Comparison of ENCODE assay signal across 7 mouse cellular contexts in genomic region chr16:19002610-19003389, GRCm38 (mm10).
DNase-seq lines count a peak whose midpoint lies in the region; ATAC-seq and TF ChIP-seq lines count a peak whose summit lies in the region.
"Not testable (repeated sequence)": the region's sequence is repeated elsewhere in the genome, so short reads cannot be mapped to it uniquely, and the experiment has no call there.

No protein-coding gene starts in this region.

- TF ChIP-seq CTCF in MEL (IDR thresholded peaks at IDR 0.05 in 2 of 3, conservative IDR thresholded peaks at IDR 0.05 in 1 of 3; ENCODE audit: control insufficient read depth in 1 of 3, insufficient read depth in 1 of 3, low read depth in 2 of 3, low read length in 3 of 3, poor library complexity in 1 of 3, severe bottlenecking in 1 of 3), result peak; percentile 65 to 72 (median 69)
- peak; percentile 71 for TF ChIP-seq CTCF in liver, postnatal 0 days (IDR thresholded peaks at IDR 0.05; ENCODE audit: low read depth)
- TF ChIP-seq CTCF in spleen, adult 2 months (IDR thresholded peaks at IDR 0.05; ENCODE audit: extremely low read depth, insufficient read depth, insufficient read length, insufficient replicate concordance), result peak; percentile 46; the same call in 1 of the 2 replicates

- not testable (repeated sequence) for TF ChIP-seq EP300 in MEL (IDR thresholded peaks at IDR 0.05; ENCODE audit: low read depth in 1 of 2, low read length in 2 of 2); liver, postnatal 0 days (IDR thresholded peaks at IDR 0.05; ENCODE audit: low read depth)

- H3K27ac ChIP-seq in MEL (ENCODE audit: control insufficient read depth, low read depth, low read length); kidney, embryonic 15.5 days; liver, postnatal 0 days (ENCODE audit: low read depth); midbrain, embryonic 12.5 days (replicated peaks): not testable (repeated sequence)
- peak overlapping the region; percentile 78 for H3K27ac ChIP-seq in spleen, adult 2 months (ENCODE audit: insufficient read depth, low read length)

- TF ChIP-seq POLR2A in MEL (IDR thresholded peaks at IDR 0.05; ENCODE audit: control insufficient read depth in 1 of 2, insufficient read depth in 1 of 2, low read depth in 1 of 2, low read length in 2 of 2, poor library complexity in 1 of 2); spleen, adult 2 months (IDR thresholded peaks at IDR 0.05; ENCODE audit: low read depth, low read length): not testable (repeated sequence)

- peak; percentile 39 for DNase-seq in MEL (ENCODE audit: low read depth, low spot score)
- peak; percentile 0 for DNase-seq in cerebellum, adult 9-10 months
- DNase-seq in liver, postnatal 0 days, result peak; percentile 34
- peak; percentile 66 to 74 for DNase-seq in spleen, adult 2 months (ENCODE audit: low read depth in 1 of 2, low spot score in 2 of 2)

- H3K27me3 ChIP-seq in MEL (ENCODE audit: control insufficient read depth in 1 of 2, insufficient read depth in 2 of 2, low read length in 2 of 2); kidney, embryonic 15.5 days; liver, postnatal 0 days (ENCODE audit: insufficient read depth, low read length); midbrain, embryonic 12.5 days; spleen, adult 2 months (ENCODE audit: control insufficient read depth, insufficient read depth, low read length): not testable (repeated sequence)

- H3K4me2 ChIP-seq in kidney, embryonic 15.5 days; liver, postnatal 0 days (ENCODE audit: low read depth, low read length); midbrain, embryonic 12.5 days (replicated peaks): not testable (repeated sequence)

- not testable (repeated sequence) for H3K4me1 ChIP-seq in MEL (ENCODE audit: control insufficient read depth in 1 of 2, insufficient read depth in 2 of 2, low read length in 2 of 2); kidney, embryonic 15.5 days; liver, postnatal 0 days (ENCODE audit: insufficient read depth); midbrain, embryonic 12.5 days; spleen, adult 2 months (ENCODE audit: control insufficient read depth, insufficient read depth, insufficient read length)

- not testable (repeated sequence) for H3K79me2 ChIP-seq in MEL (ENCODE audit: control insufficient read depth, insufficient read depth, low read length, poor library complexity)

- ATAC-seq in granulocyte monocyte progenitor cell, adult 5-6 weeks (replicated peaks; ENCODE audit: poor library complexity, severe bottlenecking), result peak; percentile 58; the same call in 1 of the 2 replicates
- peak; percentile 73 for ATAC-seq in kidney, embryonic 15.5 days (replicated peaks; ENCODE audit: low FRiP score)
- ATAC-seq in liver, postnatal 0 days, result peak; percentile 25; the same call in 1 of the 2 replicates
- peak; percentile 54; the same call in 1 of the 2 replicates for ATAC-seq in midbrain, embryonic 12.5 days (ENCODE audit: low FRiP score, low read depth)

- not testable (repeated sequence) for H3K4me3 ChIP-seq in MEL (ENCODE audit: control insufficient read depth in 1 of 2, insufficient read depth in 1 of 2, low read depth in 2 of 2, low read length in 2 of 2); kidney, embryonic 15.5 days (replicated peaks); liver, postnatal 0 days (ENCODE audit: low read depth, low read length); midbrain, embryonic 12.5 days; spleen, adult 2 months (ENCODE audit: extremely low read depth, insufficient read depth, insufficient read length)

- H3K9me3 ChIP-seq in MEL (replicated peaks; ENCODE audit: insufficient read depth, low read length); kidney, embryonic 15.5 days (replicated peaks); liver, postnatal 0 days (ENCODE audit: low read length); midbrain, embryonic 12.5 days: not testable (repeated sequence)

- not testable (repeated sequence) for H3K36me3 ChIP-seq in MEL (ENCODE audit: control insufficient read depth in 1 of 2, insufficient read depth in 2 of 2, low read length in 2 of 2); kidney, embryonic 15.5 days; liver, postnatal 0 days (replicated peaks; ENCODE audit: insufficient read depth, low read length); midbrain, embryonic 12.5 days; spleen, adult 2 months (ENCODE audit: control insufficient read depth, insufficient read depth, low read length)

- peak; percentile 58 for TF ChIP-seq RAD21 in MEL (IDR thresholded peaks at IDR 0.05; ENCODE audit: low read depth, low read length)

- 40% methylated on average over 2 of the region's 2 CpGs for WGBS in kidney, embryonic 15.5 days
- WGBS in liver, postnatal 0 days (ENCODE audit: insufficient replicate concordance), result 37% methylated on average over 2 of the region's 2 CpGs
- WGBS in midbrain, embryonic 12.5 days, result 33% methylated on average over 2 of the region's 2 CpGs
- WGBS in spleen, adult 2 months, result 27% methylated on average over 2 of the region's 2 CpGs

- H3K9ac ChIP-seq in MEL (ENCODE audit: control insufficient read depth, low read depth, low read length, poor library complexity, severe bottlenecking); kidney, embryonic 15.5 days; liver, postnatal 0 days (replicated peaks); midbrain, embryonic 12.5 days (replicated peaks): not testable (repeated sequence)

TF ChIP-seq in MEL, 35 proteins besides CTCF, POLR2A, EP300 and RAD21:
- TF ChIP-seq ZC3H11A (IDR thresholded peaks at IDR 0.05; ENCODE audit: low read depth, low read length) (peak; percentile 32; the same call in 1 of the 2 replicates), SMC3 (IDR thresholded peaks at IDR 0.05; ENCODE audit: low read depth, low read length) (peak; percentile 59)
TF ChIP-seq in MEL: peak in this region for 2; not testable (repeated sequence) for 33.

Comparison
In these comparisons a context has a peak if more than half of its experiments do, and no peak if none do; other contexts are left out.
1. DNase-seq: peak in every context shown above with its lines; median percentile 70 in spleen, adult 2 months; 39 in MEL; 34 in liver, postnatal 0 days; 0 in cerebellum, adult 9-10 months.